Comparison of ENCODE assay signal across 9 mouse cellular contexts in the genomic region with DNA sequence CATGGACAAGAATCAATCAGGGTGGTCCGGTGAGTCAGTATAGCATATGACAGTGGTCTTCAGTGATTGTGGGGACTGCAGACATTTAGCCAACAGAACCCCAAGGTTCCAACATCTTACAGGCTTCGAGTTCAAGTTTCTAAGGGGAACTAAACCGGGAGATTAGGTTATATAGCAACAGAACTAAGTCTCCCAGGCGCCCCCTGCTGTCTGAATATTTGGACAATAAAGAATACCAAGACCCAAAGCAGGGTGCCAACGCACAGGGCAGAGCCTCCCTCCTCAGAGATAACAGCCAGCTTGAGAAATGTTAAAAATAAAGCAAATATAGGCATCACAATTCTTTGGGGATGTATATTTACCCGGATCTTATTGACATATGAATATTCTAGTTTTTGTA. TPM values are rescaled to one million over a fixed set of nuclear protein-coding genes. Genes with fewer than 3 reads are reported as not detected.
DNase-seq lines count a peak whose midpoint lies in the region; TF ChIP-seq lines count a peak whose summit lies in the region.
"Had no signal": no experiment of that assay in that cellular context is flagged by ENCODE, and none has a peak within 500 bp of the region (broad histone marks: within the 10 kb centered on the region; RNA-seq: fewer than 3 reads in every experiment).

No protein-coding gene starts in this region.

- WGBS in heart, embryonic 10.5 days = 45% methylated on average over 6 of the region's 6 CpGs

- intact Hi-C loops in gastrocnemius, postnatal 14 days (cut with DNase I; ENCODE audit: low total_unique reads) = loop anchor here (5.0 to 10.0 kb wide), 2 partner anchors 193 to 786 kb away; no protein-coding TSS in a partner anchor

- no peaks in the 10 kb centered on the region for H3K9me3 ChIP-seq in heart, embryonic 10.5 days
- H3K9me3 ChIP-seq in MEL (replicated peaks; ENCODE audit: insufficient read depth, low read length) = no peaks in the 10 kb centered on the region
- H3K9me3 ChIP-seq: liver, embryonic 15.5 days had no signal

- peak in 1 of 3 experiments; percentile 18; a peak in 1 of 6 replicates for TF ChIP-seq CTCF in MEL (IDR thresholded peaks at IDR 0.05 in 2 of 3, conservative IDR thresholded peaks at IDR 0.05 in 1 of 3; ENCODE audit: control insufficient read depth in 1 of 3, insufficient read depth in 1 of 3, low read depth in 2 of 3, low read length in 3 of 3, poor library complexity in 1 of 3, severe bottlenecking in 1 of 3)

- H3K4me1 ChIP-seq in heart, embryonic 10.5 days = peaks cover 15% of the 10 kb centered on the region
- H3K4me1 ChIP-seq in MEL (ENCODE audit: control insufficient read depth in 1 of 2, insufficient read depth in 2 of 2, low read length in 2 of 2) = no peaks in the 10 kb centered on the region
- H3K4me1 ChIP-seq: liver, embryonic 15.5 days had no signal

- H3K27ac ChIP-seq in heart, embryonic 10.5 days = no peak overlapping the region
- H3K27ac ChIP-seq in MEL (ENCODE audit: control insufficient read depth, low read depth, low read length) = no peak overlapping the region
- H3K27ac ChIP-seq: liver, embryonic 15.5 days had no signal

- DNase-seq in heart, adult 11 months = peak; percentile 91
- DNase-seq in heart, embryonic 10.5 days (ENCODE audit: low spot score) = no peak
- DNase-seq in MEL (ENCODE audit: low read depth, low spot score) = peak; percentile 16
- DNase-seq in cerebellum, adult 8-10 months = peak; percentile 68
- peak; percentile 69 for DNase-seq in gastrocnemius, postnatal 14 days
- peak; percentile 51 to 84 for DNase-seq in layer of hippocampus, postnatal 25 days (ENCODE audit: extremely low spot score in 1 of 2, low spot score in 1 of 2)
- DNase-seq in mesoderm, embryonic 11.5 days (ENCODE audit: low read depth, low spot score) = peak; percentile 62
- peak; percentile 20 to 64 for DNase-seq in spleen, postnatal 14 days (ENCODE audit: low spot score in 2 of 2)

- no peak overlapping the region for H3K9ac ChIP-seq in MEL (ENCODE audit: control insufficient read depth, low read depth, low read length, poor library complexity, severe bottlenecking)
- H3K9ac ChIP-seq: liver, embryonic 15.5 days had no signal

- H3K4me3 ChIP-seq in heart, embryonic 10.5 days = no peak overlapping the region
- H3K4me3 ChIP-seq in MEL (ENCODE audit: control insufficient read depth in 1 of 2, insufficient read depth in 1 of 2, low read depth in 2 of 2, low read length in 2 of 2) = no peak overlapping the region
- H3K4me3 ChIP-seq: liver, embryonic 15.5 days had no signal

- H3K36me3 ChIP-seq in heart, embryonic 10.5 days = no peaks in the 10 kb centered on the region
- no peaks in the 10 kb centered on the region for H3K36me3 ChIP-seq in MEL (ENCODE audit: control insufficient read depth in 1 of 2, insufficient read depth in 2 of 2, low read length in 2 of 2)
- H3K36me3 ChIP-seq: liver, embryonic 15.5 days had no signal

- TF ChIP-seq POLR2A in MEL (IDR thresholded peaks at IDR 0.05; ENCODE audit: control insufficient read depth in 1 of 2, insufficient read depth in 1 of 2, low read depth in 1 of 2, low read length in 2 of 2, poor library complexity in 1 of 2) = no peak

- H3K79me2 ChIP-seq in MEL (ENCODE audit: control insufficient read depth, insufficient read depth, low read length, poor library complexity) = no peaks in the 10 kb centered on the region

- TF ChIP-seq EP300 in MEL (IDR thresholded peaks at IDR 0.05; ENCODE audit: low read depth in 1 of 2, low read length in 2 of 2) = no peak

- no peaks in the 10 kb centered on the region for H3K27me3 ChIP-seq in heart, embryonic 10.5 days (ENCODE audit: insufficient read depth, poor library complexity, severe bottlenecking)
- H3K27me3 ChIP-seq in MEL (ENCODE audit: control insufficient read depth in 1 of 2, insufficient read depth in 2 of 2, low read length in 2 of 2) = no peaks in the 10 kb centered on the region
- H3K27me3 ChIP-seq: liver, embryonic 15.5 days had no signal

- peak; percentile 1; the same call in 1 of the 2 replicates for TF ChIP-seq RAD21 in MEL (IDR thresholded peaks at IDR 0.05; ENCODE audit: low read depth, low read length)

TF ChIP-seq in MEL, 35 proteins besides CTCF, POLR2A, EP300 and RAD21:
- TF ChIP-seq SMC3 (IDR thresholded peaks at IDR 0.05; ENCODE audit: low read depth, low read length) (peak; percentile 32; the same call in 1 of the 2 replicates), MEF2A (IDR thresholded peaks at IDR 0.05; ENCODE audit: extremely low read depth, insufficient replicate concordance, low read depth, low read length, poor library complexity, severe bottlenecking) (no peak)

RNA-seq across cellular contexts. Expression of gene Epsti1, which starts 24.0 kb away (rescaled TPM):
- 0.12 and 0.14 TPM in 2 replicates for polyA plus RNA-seq in heart, embryonic 10.5 days (2016; fragmentation: Nextera tagmentation; extraction: Ambion mirVana)
- not detected in 2 replicates for total RNA-seq in MEL (2012; rRNA removed)
- polyA plus RNA-seq in MEL (2012; ENCODE audit: insufficient read depth in 1 of 2, insufficient read length in 2 of 2, low read depth in 1 of 2, low replicate concordance in 2 of 2, missing spikeins in 1 of 2) = not detected
- total RNA-seq in gastrocnemius, postnatal 14 days (2021) = under 1 TPM; 0.20 to 0.21 TPM
- under 1 TPM in 1 of 2 experiments, not detected in 1; 0.38 TPM for total RNA-seq in layer of hippocampus, postnatal 25 days (2021)

RNA-seq across cellular contexts. Expression of gene Dnajc15, which starts 53.1 kb away (rescaled TPM):
- 123 and 138 TPM in 2 replicates for polyA plus RNA-seq in heart, embryonic 10.5 days (2016; fragmentation: Nextera tagmentation; extraction: Ambion mirVana)
- total RNA-seq in MEL (2012; rRNA removed) = not detected in 2 replicates
- polyA plus RNA-seq in MEL (2012; ENCODE audit: insufficient read depth in 1 of 2, insufficient read length in 2 of 2, low read depth in 1 of 2, low replicate concordance in 2 of 2, missing spikeins in 1 of 2) = not detected
- total RNA-seq in gastrocnemius, postnatal 14 days (2021) = 100 to 1,000 TPM in 1 of 2 experiments, 10 to 100 TPM in 1; 98.7 to 108 TPM
- total RNA-seq in layer of hippocampus, postnatal 25 days (2021) = 10 to 100 TPM; 59.7 to 68.5 TPM

Comparison
In these comparisons a context has a peak if more than half of its experiments do, and no peak if none do; other contexts are left out.
1. RNA of gene Dnajc15, which starts 53.1 kb away (total RNA-seq): 98.7 to 108 TPM in gastrocnemius, postnatal 14 days and 59.7 to 68.5 TPM in layer of hippocampus, postnatal 25 days; not detected in MEL; every median in the first group is over 10 times any median in the second.